Mouse (Mus musculus) midbrain, embryonic 14.5 days (tissue): ENCODE measurements around the gene Rai14. TPM values are rescaled to one million over a fixed set of nuclear protein-coding genes. Genes with fewer than 3 reads are reported as not detected.

ENCODE experiments used
- ATAC-seq: fragments of 200-750 bp; cut with Nextera tagmentation; 2 replicates; pipeline ENCODE4 v1.8.0; 2017; ENCODE audit warnings: moderate number of reproducible peaks, moderate library complexity; ENCODE audit not compliant: low FRiP score, low TSS enrichment
- DNase-seq: peaks from one replicate; pipeline ENCODE4 v3.0.0-alpha.2; 2015
- H3K27ac ChIP-seq: fragments of 300-500 bp; sonication (generic); replicated peaks from 2 replicates; pipeline ENCODE4 v1.5.1; 2014; ENCODE audit warnings: mild to moderate bottlenecking, low read depth, low read length, moderate library complexity
- H3K27me3 ChIP-seq: fragments of 300-500 bp; sonication (generic); 2 replicates; pipeline ENCODE4 v1.6.1; 2014; ENCODE audit warnings: low read length, control low read depth, mixed read lengths; ENCODE audit not compliant: control insufficient read depth, insufficient read depth
- H3K36me3 ChIP-seq: fragments of 300-500 bp; sonication (generic); 2 replicates; pipeline ENCODE4 v1.6.1; 2014; ENCODE audit warnings: low read length, control low read depth; ENCODE audit not compliant: control insufficient read depth, insufficient read depth
- H3K4me1 ChIP-seq: fragments of 300-500 bp; sonication (generic); 2 replicates; pipeline ENCODE4 v1.6.1; 2014; ENCODE audit warnings: mild to moderate bottlenecking, antibody characterized with exemption, low read length, control low read depth; ENCODE audit not compliant: control insufficient read depth, insufficient read depth
- H3K4me2 ChIP-seq: fragments of 300-500 bp; sonication (generic); 2 replicates; pipeline ENCODE4 v1.6.1; 2014; ENCODE audit warnings: mild to moderate bottlenecking, low read length, moderate library complexity
- H3K4me3 ChIP-seq: fragments of 300-500 bp; sonication (generic); replicated peaks from 2 replicates; pipeline ENCODE4 v1.5.1; 2014; ENCODE audit warnings: low read depth, low read length
- H3K9ac ChIP-seq: fragments of 300-500 bp; sonication (generic); replicated peaks from 2 replicates; pipeline ENCODE4 v1.6.1; 2014; ENCODE audit warnings: mild to moderate bottlenecking, low read length, moderate library complexity
- H3K9me3 ChIP-seq: fragments of 300-500 bp; sonication (generic); 2 replicates; pipeline ENCODE4 v1.6.1; 2016; ENCODE audit warnings: low read length, control low read depth, mixed read lengths; ENCODE audit not compliant: control insufficient read depth
- WGBS: fragments of 180-500 bp; shearing (Covaris S2); extraction: QIAGEN DNeasy Blood & Tissue Kit; methylation state at CpG from one replicate; pipeline ENCODE4 v1.1.7; 2014; 5-methylcytosine and 5-hydroxymethylcytosine counted together
- polyA plus RNA-seq: library from polyadenylated mRNA; unstranded; fragments of >200 nt; fragmentation: Nextera tagmentation; extraction: Ambion mirVana; gene quantifications from 2 replicates; pipeline ENCODE4 v1.2.1, GENCODE M21; 2014

Gene Rai14
- polyA plus RNA-seq, 1 experiment from 2014 or later: 20.5 TPM

- Histone ChIP-seq H3K4me2 (no peak overlapping the region), H3K36me3 (no peaks in the 10 kb centered on the region), H3K4me1 (no peaks in the 10 kb centered on the region), H3K4me3 (no peak overlapping the region), H3K27me3 (no peaks in the 10 kb centered on the region), H3K27ac (no peak overlapping the region), H3K9me3 (no peaks in the 10 kb centered on the region), H3K9ac (no peak overlapping the region)
- ATAC-seq (no peak), DNase-seq (no peak)
- 35% methylated on average over 3 of the region's 3 CpGs for WGBS
These were observed 52.3 kb downstream of the Rai14 start for GRCm38 (mm10) chr15:10661961-10662606.

- Histone ChIP-seq H3K27ac (no peak overlapping the region), H3K9ac (no peak overlapping the region), H3K27me3 (no peaks in the 10 kb centered on the region), H3K9me3 (no peaks in the 10 kb centered on the region), H3K36me3 (no peaks in the 10 kb centered on the region), H3K4me1 (no peaks in the 10 kb centered on the region), H3K4me2 (no peak overlapping the region), H3K4me3 (no peak overlapping the region)
- DNase-seq (no peak), ATAC-seq (no peak)
- 93% methylated on average over 2 of the region's 2 CpGs for WGBS
These were observed 55.6 kb downstream of the Rai14 start for GRCm38 (mm10) chr15:10658803-10659202.

DNA sequence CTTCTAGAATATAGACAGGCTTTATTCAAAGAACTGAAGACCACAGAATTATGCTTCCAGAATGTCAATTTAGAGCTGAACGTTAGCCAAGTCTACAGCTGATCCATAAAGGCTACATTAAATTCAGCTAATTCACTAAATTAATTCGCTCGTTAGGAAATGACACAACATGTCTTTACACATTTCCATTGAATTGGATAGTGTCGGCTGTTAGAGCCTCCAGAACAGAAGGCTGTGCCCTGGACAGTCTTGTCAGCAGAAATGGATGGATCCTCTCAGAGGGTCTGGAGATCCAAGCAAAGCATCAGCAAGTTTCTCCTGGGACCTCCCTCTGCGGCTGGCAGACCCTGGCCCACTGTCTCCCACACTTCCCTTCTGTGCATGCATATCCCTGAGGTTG is 58.3 kb downstream of the Rai14 start:
- ATAC-seq: no peak
- no peak for DNase-seq

GRCm38 (mm10) chr15:10655151-10655905 is 59.1 kb downstream of the Rai14 start:
- peak; percentile 85 for ATAC-seq
- 13% methylated on average over 8 of the region's 8 CpGs for WGBS
- DNase-seq: peak; percentile 71
- Histone ChIP-seq H3K4me3 (no peak overlapping the region), H3K27ac (no peak overlapping the region), H3K27me3 (no peaks in the 10 kb centered on the region), H3K4me1 (no peaks in the 10 kb centered on the region), H3K9ac (no peak overlapping the region), H3K36me3 (no peaks in the 10 kb centered on the region), H3K9me3 (no peaks in the 10 kb centered on the region), H3K4me2 (no peak overlapping the region)

More for the DNA sequence above, 58.3 kb downstream of the Rai14 start:
- Histone ChIP-seq H3K27me3 (no peaks in the 10 kb centered on the region), H3K9me3 (no peaks in the 10 kb centered on the region), H3K4me1 (no peaks in the 10 kb centered on the region), H3K27ac (no peak overlapping the region), H3K4me2 (no peak overlapping the region), H3K36me3 (no peaks in the 10 kb centered on the region), H3K4me3 (no peak overlapping the region), H3K9ac (no peak overlapping the region)
- WGBS: 68% methylated on average over 5 of the region's 5 CpGs

DNA sequence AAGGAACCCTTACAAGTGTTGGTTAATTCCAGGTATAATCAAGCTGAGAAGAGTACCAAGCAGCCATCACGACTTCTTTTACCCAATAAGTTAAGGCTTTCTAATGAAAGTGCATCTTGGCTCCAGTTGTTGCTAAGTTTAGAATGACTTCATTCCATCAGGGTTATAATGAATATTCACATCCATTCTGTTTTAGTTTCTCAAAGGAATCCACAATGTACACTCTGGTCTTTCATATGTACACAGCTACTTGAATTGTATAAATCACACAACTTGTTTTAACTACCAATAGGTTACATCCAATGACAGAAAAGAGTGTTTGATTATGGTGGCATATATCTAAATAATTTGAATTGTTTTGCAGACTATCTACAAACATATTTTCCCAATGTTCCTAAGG is 59.7 kb downstream of the Rai14 start:
- no peak overlapping the region for H3K4me3 ChIP-seq

GRCm38 (mm10) chr15:10652931-10653475 is 61.4 kb downstream of the Rai14 start:
- H3K36me3 ChIP-seq: no peaks in the 10 kb centered on the region
- DNase-seq (no peak), ATAC-seq (no peak)
- no peak overlapping the region for H3K4me3 ChIP-seq
- 98% methylated on average over 2 of the region's 2 CpGs for WGBS
- H3K27ac ChIP-seq: no peak overlapping the region
- H3K4me1 ChIP-seq: 0 out of 2 replicates have a peak, but pooled peaks cover 10% of the 10 kb centered on the region
- no peak overlapping the region for H3K9ac ChIP-seq
- H3K4me2 ChIP-seq: no peak overlapping the region
- H3K9me3 ChIP-seq: no peaks in the 10 kb centered on the region
- no peaks in the 10 kb centered on the region for H3K27me3 ChIP-seq

More for the DNA sequence above, 59.7 kb downstream of the Rai14 start:
- H3K9ac ChIP-seq: no peak overlapping the region
- H3K36me3 ChIP-seq: no peaks in the 10 kb centered on the region
- 60% methylated on average over 1 of the region's 1 CpGs for WGBS
- H3K4me2 ChIP-seq: no peak overlapping the region
- ATAC-seq (0 out of 2 replicates have a peak, but pooled peaks have one; percentile 16), DNase-seq (no peak)
- no peaks in the 10 kb centered on the region for H3K9me3 ChIP-seq
- H3K27ac ChIP-seq: no peak overlapping the region
- H3K4me1 ChIP-seq: no peaks in the 10 kb centered on the region
- no peaks in the 10 kb centered on the region for H3K27me3 ChIP-seq

- 21% methylated on average over 6 of the region's 6 CpGs for WGBS
- 0 out of 2 replicates have a peak, but pooled peaks cover 14% of the 10 kb centered on the region for H3K4me1 ChIP-seq
- ATAC-seq (peak; percentile 60; the same call in 1 of the 2 replicates), DNase-seq (peak; percentile 58)
- no peak overlapping the region for H3K4me2 ChIP-seq
- no peak overlapping the region for H3K4me3 ChIP-seq
- no peaks in the 10 kb centered on the region for H3K27me3 ChIP-seq
- no peak overlapping the region for H3K9ac ChIP-seq
- no peaks in the 10 kb centered on the region for H3K36me3 ChIP-seq
- H3K9me3 ChIP-seq: no peaks in the 10 kb centered on the region
- H3K27ac ChIP-seq: no peak overlapping the region
These were observed 65.9 kb downstream of the Rai14 start for GRCm38 (mm10) chr15:10648372-10649109.

DNA sequence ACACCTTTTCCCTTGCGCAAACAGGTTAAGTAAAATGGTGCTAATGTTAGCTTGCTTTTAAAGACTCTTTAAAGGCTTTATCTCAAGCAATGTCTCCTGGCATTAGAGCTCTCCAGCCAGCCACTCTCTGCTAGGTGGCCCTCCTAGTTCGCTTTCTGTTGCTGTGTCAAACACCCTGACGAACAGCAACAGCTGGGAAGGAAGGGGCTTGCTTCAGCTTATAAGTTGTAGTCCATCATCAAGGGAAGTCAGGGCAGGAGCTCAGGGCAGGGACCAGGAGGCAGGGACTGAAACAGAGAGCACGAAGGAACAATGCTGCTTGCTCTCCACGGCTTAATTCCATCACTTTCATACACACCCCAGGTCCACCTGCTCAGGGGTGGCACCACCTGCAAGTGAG is 68.1 kb downstream of the Rai14 start:
- Histone ChIP-seq H3K9me3 (no peaks in the 10 kb centered on the region), H3K27me3 (no peaks in the 10 kb centered on the region), H3K4me3 (no peak overlapping the region), H3K9ac (no peak overlapping the region), H3K4me2 (no peak overlapping the region), H3K36me3 (no peaks in the 10 kb centered on the region), H3K4me1 (0 out of 2 replicates have a peak, but pooled peaks cover 25% of the 10 kb centered on the region), H3K27ac (no peak overlapping the region)
- DNase-seq (no peak), ATAC-seq (no peak)
- 73% methylated on average over 5 of the region's 5 CpGs for WGBS
